Mouse (Mus musculus) embryonic facial prominence, embryonic 11.5 days (tissue): Measurements from ENCODE around the gene Sema4c. TPM values are rescaled to one million over a fixed set of nuclear protein-coding genes. Genes with fewer than 3 reads are reported as not detected.

Experiments used
- ATAC-seq: fragments of 200-750 bp; cut with Nextera tagmentation; replicated peaks from 2 replicates; pipeline ENCODE4 v1.8.0; 2017; ENCODE audit warnings: low read depth; ENCODE audit not compliant: insufficient number of reproducible peaks, low FRiP score, low TSS enrichment
- DNase-seq: peaks from one replicate; pipeline ENCODE4 v3.0.0-alpha.2; 2015; ENCODE audit warnings: low spot score
- H3K27ac ChIP-seq: fragments of 300-500 bp; sonication (generic); replicated peaks from 2 replicates; pipeline ENCODE4 v1.5.1; 2014; ENCODE audit warnings: mild to moderate bottlenecking, low read depth, low read length, control low read depth
- H3K27me3 ChIP-seq: fragments of 300-500 bp; sonication (generic); 2 replicates; pipeline ENCODE4 v1.6.1; 2014; ENCODE audit warnings: mild to moderate bottlenecking, low read length, moderate library complexity, mixed read lengths; ENCODE audit not compliant: control insufficient read depth, insufficient read depth
- H3K36me3 ChIP-seq: fragments of 300-500 bp; sonication (generic); replicated peaks from 2 replicates; pipeline ENCODE4 v1.6.1; 2014; ENCODE audit warnings: low read depth, mild to moderate bottlenecking, low read length, moderate library complexity, mixed read lengths; ENCODE audit not compliant: control insufficient read depth, insufficient read depth
- H3K4me1 ChIP-seq: fragments of 300-500 bp; sonication (generic); 2 replicates; pipeline ENCODE4 v1.6.1; 2014; ENCODE audit warnings: low read length, mixed read lengths; ENCODE audit not compliant: control insufficient read depth, insufficient read depth
- H3K4me2 ChIP-seq: fragments of 300-500 bp; sonication (generic); 2 replicates; pipeline ENCODE4 v1.6.1; 2014; ENCODE audit warnings: low read depth, mild to moderate bottlenecking, control low read depth, low read length, moderate library complexity
- H3K4me3 ChIP-seq: fragments of 300-500 bp; sonication (generic); 2 replicates; pipeline ENCODE4 v1.5.1; 2014; ENCODE audit warnings: low read depth, low read length, control low read depth
- H3K9ac ChIP-seq: fragments of 300-500 bp; sonication (generic); replicated peaks from 2 replicates; pipeline ENCODE4 v1.6.1; 2014; ENCODE audit warnings: mild to moderate bottlenecking, control low read depth, low read length
- H3K9me3 ChIP-seq: fragments of 300-500 bp; sonication (generic); replicated peaks from 2 replicates; pipeline ENCODE4 v1.6.1; 2016; ENCODE audit warnings: mild to moderate bottlenecking, low read length, inconsistent platforms, mixed read lengths; ENCODE audit not compliant: control insufficient read depth
- WGBS: fragments of 180-500 bp; shearing (Covaris S2); extraction: QIAGEN DNeasy Blood & Tissue Kit; methylation state at CpG from one replicate; pipeline ENCODE4 v1.1.7; 2014; 5-methylcytosine and 5-hydroxymethylcytosine counted together
- polyA plus RNA-seq: library from polyadenylated mRNA; unstranded; fragments of >200 nt; fragmentation: Nextera tagmentation; extraction: Ambion mirVana; gene quantifications from 2 replicates; pipeline ENCODE4 v1.2.1, GENCODE M21; 2014

The Sema4c gene
- polyA plus RNA-seq, 1 experiment from 2014 or later = 3.7 TPM

- H3K27me3 ChIP-seq = no peaks in the 10 kb centered on the region
- H3K4me1 ChIP-seq = peaks cover 6% of the 10 kb centered on the region
- DNase-seq (peak; percentile 52), ATAC-seq (no peak)
- no peak overlapping the region for H3K4me3 ChIP-seq
- no peaks in the 10 kb centered on the region for H3K36me3 ChIP-seq
- no peak overlapping the region for H3K4me2 ChIP-seq
- no peaks in the 10 kb centered on the region for H3K9me3 ChIP-seq
- no peak overlapping the region for H3K9ac ChIP-seq
- 21% methylated on average over 4 of the region's 4 CpGs for WGBS
- no peak overlapping the region for H3K27ac ChIP-seq
Observed at GRCm38 (mm10) chr1:36586288-36586687, 28.1 kb upstream of the Sema4c start.

- Histone ChIP-seq H3K36me3 (no peaks in the 10 kb centered on the region), H3K9me3 (no peaks in the 10 kb centered on the region), H3K9ac (no peak overlapping the region), H3K4me3 (no peak overlapping the region), H3K27ac (no peak overlapping the region), H3K27me3 (no peaks in the 10 kb centered on the region), H3K4me2 (no peak overlapping the region), H3K4me1 (peaks cover 14% of the 10 kb centered on the region)
- DNase-seq (no peak), ATAC-seq (no peak)
- WGBS = 68% methylated on average over 8 of the region's 8 CpGs
Observed at GRCm38 (mm10) chr1:36583408-36584116, 25.4 kb upstream of the Sema4c start.

GRCm38 (mm10) chr1:36582211-36582610, 24.1 kb upstream of the Sema4c start:
- H3K9me3 ChIP-seq = no peaks in the 10 kb centered on the region
- 72% methylated on average over 8 of the region's 8 CpGs for WGBS
- H3K4me2 ChIP-seq = no peak overlapping the region
- no peak overlapping the region for H3K4me3 ChIP-seq
- DNase-seq (no peak), ATAC-seq (no peak)
- H3K4me1 ChIP-seq = peaks cover 14% of the 10 kb centered on the region
- no peaks in the 10 kb centered on the region for H3K36me3 ChIP-seq
- no peaks in the 10 kb centered on the region for H3K27me3 ChIP-seq
- H3K27ac ChIP-seq = no peak overlapping the region
- H3K9ac ChIP-seq = no peak overlapping the region

DNA sequence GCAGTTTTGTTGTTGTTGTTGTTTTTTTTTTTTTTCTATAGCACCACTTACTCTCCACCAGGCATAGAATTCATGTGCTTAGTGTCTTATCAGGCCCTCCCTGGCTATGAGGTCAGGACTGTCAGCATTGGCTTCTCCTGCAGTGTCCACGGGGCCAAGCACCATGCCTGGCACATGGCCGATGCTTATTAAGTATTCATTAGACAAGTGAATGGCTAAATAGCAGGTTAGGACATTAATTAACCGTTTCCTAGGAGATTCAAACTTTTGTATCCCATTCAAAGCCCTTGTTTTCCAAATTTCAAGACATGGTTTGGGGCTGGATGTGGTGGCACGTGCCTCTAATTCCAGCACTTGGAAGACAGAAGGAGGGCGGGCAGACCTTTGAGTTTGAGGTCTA, 23.1 kb upstream of the Sema4c start:
- H3K9me3 ChIP-seq = no peaks in the 10 kb centered on the region
- no peaks in the 10 kb centered on the region for H3K36me3 ChIP-seq
- DNase-seq (no peak), ATAC-seq (no peak)
- 70% methylated on average over 5 of the region's 5 CpGs for WGBS
- peak overlapping the region; percentile 37 for H3K9ac ChIP-seq
- H3K4me3 ChIP-seq = no peak overlapping the region
- peaks cover 14% of the 10 kb centered on the region for H3K4me1 ChIP-seq
- no peaks in the 10 kb centered on the region for H3K27me3 ChIP-seq
- peak overlapping the region; percentile 81; the same call in 1 of the 2 replicates for H3K27ac ChIP-seq
- H3K4me2 ChIP-seq = no peak overlapping the region

DNA sequence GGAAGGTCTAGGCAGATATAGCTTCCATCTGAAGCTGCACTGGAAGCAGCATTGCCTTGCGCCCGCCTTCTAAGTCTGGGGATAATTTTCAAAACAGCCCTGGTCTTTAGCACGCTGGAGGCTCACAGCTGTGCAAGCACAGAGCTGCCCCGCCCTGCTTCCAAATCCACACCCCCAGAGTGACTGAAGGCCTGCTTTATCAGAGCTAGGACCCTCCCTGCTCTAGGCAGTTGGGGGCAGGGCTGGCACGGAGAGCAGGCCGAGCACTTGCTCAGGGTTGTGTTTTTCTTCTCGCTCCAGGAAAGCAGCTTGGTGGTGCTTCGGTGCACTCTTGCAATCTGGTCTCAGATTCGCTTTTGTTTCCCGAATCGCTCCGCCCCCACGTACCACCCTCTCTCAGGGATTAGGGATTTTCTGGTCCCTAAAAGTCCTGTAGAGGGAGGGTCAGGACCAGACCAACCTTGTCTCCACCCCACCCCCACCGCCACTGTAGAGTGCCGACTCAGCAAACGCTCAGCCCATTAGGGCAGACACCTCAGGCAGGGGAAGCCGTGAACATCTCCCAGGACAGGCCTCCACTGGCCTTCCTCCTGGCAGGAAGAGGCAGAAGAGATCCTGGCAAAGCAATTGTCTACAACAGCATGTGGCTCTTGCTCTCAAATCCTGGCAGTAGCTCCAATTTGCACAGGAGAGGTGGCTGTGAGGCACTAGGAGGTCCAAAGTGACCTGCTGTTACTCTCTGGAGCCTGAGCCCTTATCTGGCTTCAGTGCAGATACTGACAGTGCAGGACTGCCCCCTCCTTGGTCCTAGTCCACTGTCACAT, 22.4 kb upstream of the Sema4c start:
- Histone ChIP-seq H3K27ac (peak overlapping the region; percentile 81), H3K36me3 (no peaks in the 10 kb centered on the region), H3K4me1 (peaks cover 14% of the 10 kb centered on the region), H3K4me2 (peak overlapping the region; percentile 38), H3K27me3 (no peaks in the 10 kb centered on the region), H3K9me3 (no peaks in the 10 kb centered on the region), H3K4me3 (no peak overlapping the region; the same call in 1 of the 2 replicates), H3K9ac (peak overlapping the region; percentile 37)
- peak; percentile 87 for DNase-seq
- 1% methylated on average over 17 of the region's 17 CpGs for WGBS
- ATAC-seq = peak; percentile 93

DNA sequence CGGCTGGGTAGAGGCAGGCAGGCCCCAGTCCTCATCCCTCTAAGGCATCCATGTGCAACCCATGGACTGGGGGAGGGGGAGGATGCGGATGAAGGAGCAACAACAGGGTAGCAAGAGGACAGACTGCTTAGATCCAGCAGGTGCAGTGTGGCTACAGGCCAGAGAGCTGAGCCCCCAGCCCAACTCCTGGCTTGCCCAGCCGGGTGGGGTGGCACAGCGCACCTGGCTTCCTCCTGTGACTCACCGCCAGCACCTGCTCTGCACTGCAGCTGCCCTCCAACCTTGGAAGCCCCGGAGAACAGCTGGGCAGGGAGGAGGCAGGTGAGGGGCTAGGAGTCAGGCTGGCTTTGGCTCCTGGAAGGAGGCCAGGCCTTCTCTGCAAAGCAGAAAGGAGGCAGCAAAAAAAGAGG, 21.8 kb upstream of the Sema4c start:
- Histone ChIP-seq H3K36me3 (no peaks in the 10 kb centered on the region), H3K27ac (peak overlapping the region; percentile 81), H3K4me2 (peak overlapping the region; percentile 38; the same call in 1 of the 2 replicates), H3K4me3 (no peak overlapping the region; the same call in 1 of the 2 replicates), H3K9me3 (no peaks in the 10 kb centered on the region), H3K27me3 (no peaks in the 10 kb centered on the region), H3K4me1 (peaks cover 14% of the 10 kb centered on the region), H3K9ac (peak overlapping the region; percentile 37)
- DNase-seq (no peak), ATAC-seq (peak; percentile 36)
- 10% methylated on average over 6 of the region's 6 CpGs for WGBS

- no peak overlapping the region for H3K9ac ChIP-seq
- H3K4me3 ChIP-seq = no peak overlapping the region
- H3K9me3 ChIP-seq = no peaks in the 10 kb centered on the region
- WGBS = 57% methylated on average over 6 of the region's 6 CpGs
- H3K4me2 ChIP-seq = no peak overlapping the region
- ATAC-seq = no peak
- no peaks in the 10 kb centered on the region for H3K27me3 ChIP-seq
- H3K36me3 ChIP-seq = no peaks in the 10 kb centered on the region
- H3K27ac ChIP-seq = no peak overlapping the region
- peaks cover 14% of the 10 kb centered on the region for H3K4me1 ChIP-seq
- DNase-seq = no peak
Observed at GRCm38 (mm10) chr1:36576991-36577675, 19.0 kb upstream of the Sema4c start.
